Mouse (Mus musculus): ENCODE data around the gene Taar8a.
"Not testable (repeated sequence)": the region's sequence is repeated elsewhere in the genome, so short reads cannot be mapped to it uniquely, and the experiment has no call there.

Taar8a gene

GRCm38 (mm10) chr10:24076200-24076599 is at the start of gene Taar8a:
TSS of gene Taar8a (plus strand) at chr10:24076500.
- not testable (repeated sequence) for DNase-seq (ENCODE audit: low read depth, low spot score)

GRCm38 (mm10) chr10:24026922-24027321 is 49.4 kb upstream of the Taar8a start, which contains the start of gene Taar7d:
TSS of gene Taar7d (plus strand) at chr10:24027222.
- no peak for DNase-seq (ENCODE audit: low read depth, low spot score)

GRCm38 (mm10) chr10:24031347-24031746 is 45.0 kb upstream of the Taar8a start:
- DNase-seq (ENCODE audit: low read depth, low spot score) = no peak

GRCm38 (mm10) chr10:24037314-24037713 is 39.0 kb upstream of the Taar8a start, which contains the start of gene Taar7e:
TSS of gene Taar7e (plus strand) at chr10:24037614.
- DNase-seq (ENCODE audit: low read depth, low spot score) = no peak

GRCm38 (mm10) chr10:24040120-24040869 is 36.0 kb upstream of the Taar8a start:
- no peak for DNase-seq (ENCODE audit: low read depth, low spot score)

- DNase-seq (ENCODE audit: low read depth, low spot score) = no peak
Observed at GRCm38 (mm10) chr10:24049210-24049609, 27.1 kb upstream of the Taar8a start, which contains the start of gene Taar7f. TSS of gene Taar7f (plus strand) at chr10:24049510.

GRCm38 (mm10) chr10:24052039-24052438 is 24.3 kb upstream of the Taar8a start:
- DNase-seq (ENCODE audit: low read depth, low spot score) = no peak

GRCm38 (mm10) chr10:24058986-24059385 is 17.3 kb upstream of the Taar8a start:
- DNase-seq (ENCODE audit: low read depth, low spot score) = no peak

- not testable (repeated sequence) for DNase-seq (ENCODE audit: low read depth, low spot score)
Observed at GRCm38 (mm10) chr10:24074751-24075150, 1.5 kb upstream of the Taar8a start.

- DNase-seq (ENCODE audit: low read depth, low spot score) = peak; percentile 40
Observed at GRCm38 (mm10) chr10:24080166-24080565, 3.9 kb downstream of the Taar8a start.

GRCm38 (mm10) chr10:24085936-24086335 is 9.6 kb downstream of the Taar8a start:
- no peak for DNase-seq (ENCODE audit: low read depth, low spot score)

GRCm38 (mm10) chr10:24086555-24086954 is 10.3 kb downstream of the Taar8a start:
- DNase-seq (ENCODE audit: low read depth, low spot score) = no peak

GRCm38 (mm10) chr10:24087168-24087567 is 10.9 kb downstream of the Taar8a start:
- DNase-seq (ENCODE audit: low read depth, low spot score) = no peak

- no peak for DNase-seq (ENCODE audit: low read depth, low spot score)
Observed at GRCm38 (mm10) chr10:24092194-24092593, 15.9 kb downstream of the Taar8a start, which contains the start of gene Taar8b. TSS of gene Taar8b (minus strand) at chr10:24092294.

GRCm38 (mm10) chr10:24097010-24097409 is 20.7 kb downstream of the Taar8a start:
- not testable (repeated sequence) for DNase-seq (ENCODE audit: low read depth, low spot score)

- DNase-seq (ENCODE audit: low read depth, low spot score) = not testable (repeated sequence)
Observed at GRCm38 (mm10) chr10:24101812-24102211, 25.5 kb downstream of the Taar8a start, which contains the start of gene Taar8c. TSS of gene Taar8c (minus strand) at chr10:24101912.

GRCm38 (mm10) chr10:24103299-24103698 is 27.0 kb downstream of the Taar8a start:
- not testable (repeated sequence) for DNase-seq (ENCODE audit: low read depth, low spot score)

- DNase-seq (ENCODE audit: low read depth, low spot score) = no peak
Observed at GRCm38 (mm10) chr10:24107747-24108146, 31.4 kb downstream of the Taar8a start.

- DNase-seq (ENCODE audit: low read depth, low spot score) = no peak
Observed at GRCm38 (mm10) chr10:24108236-24108635, 31.9 kb downstream of the Taar8a start.

- not testable (repeated sequence) for DNase-seq (ENCODE audit: low read depth, low spot score)
Observed at GRCm38 (mm10) chr10:24109434-24109833, 33.1 kb downstream of the Taar8a start, which contains the start of gene Taar9. TSS of gene Taar9 (minus strand) at chr10:24109534.

GRCm38 (mm10) chr10:24111116-24111778 is 34.9 kb downstream of the Taar8a start:
- peak; percentile 22 for DNase-seq (ENCODE audit: low read depth, low spot score)

Measured in telencephalon, adult 2 months (tissue).